Mouse (Mus musculus): ENCODE measurements around the gene Gm21818. TPM values are rescaled to one million over a fixed set of nuclear protein-coding genes. Genes with fewer than 3 reads are reported as not detected.
"Not testable (repeated sequence)": the region's sequence is repeated elsewhere in the genome, so short reads cannot be mapped to it uniquely, and the experiment has no call there.

Gene Gm21818
- polyA plus RNA-seq (2012; rRNA removed), result not detected in 2 replicates
- polyA plus RNA-seq (2014; fragmentation: Nextera tagmentation; extraction: Ambion mirVana), result not detected in 2 replicates

DNA sequence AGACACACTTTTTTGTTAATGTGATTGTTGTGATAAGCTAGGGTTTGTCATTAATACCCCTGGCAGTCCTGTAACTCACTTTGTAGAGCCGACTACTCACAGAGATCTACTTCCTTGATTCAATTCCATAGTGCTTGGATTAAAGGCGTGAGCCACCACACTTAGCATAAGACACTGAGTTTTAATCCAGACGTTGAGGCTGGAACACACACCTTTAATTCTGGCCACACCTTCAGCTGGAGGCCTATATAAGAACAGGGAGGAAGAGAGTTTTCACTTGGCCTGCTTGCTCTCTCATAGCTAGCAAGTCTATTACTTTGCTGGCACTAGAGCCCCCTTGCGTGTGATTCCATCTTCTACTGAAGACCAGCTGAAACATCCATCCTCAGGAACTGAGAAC is at the start of gene Gm21818:
Gene Gm21818 (plus strand): TSS at position 301 of the 400 bp plus-strand sequence.
- 75% methylated on average over 4 of the region's 4 CpGs for WGBS
- ATAC-seq (ENCODE audit: low FRiP score, low read depth), result not testable (repeated sequence)

DNA sequence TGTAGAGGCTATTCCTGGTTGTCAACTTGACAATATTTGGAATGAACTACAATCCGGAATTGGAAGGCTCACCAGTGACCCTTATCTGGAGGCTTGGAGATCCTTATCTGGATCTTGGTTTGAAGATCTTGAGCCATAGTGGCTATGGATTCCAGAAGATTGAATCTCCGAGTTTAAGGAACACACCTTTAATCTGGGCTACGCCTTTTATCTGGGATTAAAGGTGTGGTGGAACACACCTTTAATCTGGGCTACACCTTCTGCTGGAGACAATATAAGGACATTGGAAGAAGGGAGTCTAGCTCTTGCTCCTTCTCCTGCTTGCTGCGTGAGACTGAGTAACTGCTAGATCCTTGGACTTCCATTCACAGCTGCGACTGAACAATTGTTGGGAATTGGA is 32.3 kb upstream of the Gm21818 start, which contains the start of gene Gm20767:
Gene Gm20767 (plus strand): TSS at position 301 of the 400 bp plus-strand sequence.
- ATAC-seq (ENCODE audit: low FRiP score, low read depth); H3K9me3 ChIP-seq (ENCODE audit: control insufficient read depth, low read length); DNase-seq (ENCODE audit: low spot score); H3K4me1 ChIP-seq (ENCODE audit: control insufficient read depth, insufficient read depth, low read length); H3K36me3 ChIP-seq (ENCODE audit: control insufficient read depth, insufficient read depth, low read length); H3K27me3 ChIP-seq (ENCODE audit: control insufficient read depth, insufficient read depth, low read length); H3K4me3 ChIP-seq (replicated peaks; ENCODE audit: low read length); H3K4me2 ChIP-seq (replicated peaks; ENCODE audit: low read depth, low read length, severe bottlenecking); H3K27ac ChIP-seq (replicated peaks; ENCODE audit: low read depth, low read length); H3K9ac ChIP-seq (ENCODE audit: low read depth, low read length, severe bottlenecking): not testable (repeated sequence)
- WGBS, result 94% methylated on average over 1 of the region's 5 CpGs

More for the DNA sequence above, at the start of gene Gm21818:
- H3K4me3 ChIP-seq (replicated peaks; ENCODE audit: low read length); DNase-seq (ENCODE audit: low spot score); H3K9ac ChIP-seq (ENCODE audit: low read depth, low read length, severe bottlenecking); H3K27ac ChIP-seq (replicated peaks; ENCODE audit: low read depth, low read length); H3K27me3 ChIP-seq (ENCODE audit: control insufficient read depth, insufficient read depth, low read length); H3K4me1 ChIP-seq (ENCODE audit: control insufficient read depth, insufficient read depth, low read length); H3K36me3 ChIP-seq (ENCODE audit: control insufficient read depth, insufficient read depth, low read length); H3K9me3 ChIP-seq (ENCODE audit: control insufficient read depth, low read length); H3K4me2 ChIP-seq (replicated peaks; ENCODE audit: low read depth, low read length, severe bottlenecking): not testable (repeated sequence)

DNA sequence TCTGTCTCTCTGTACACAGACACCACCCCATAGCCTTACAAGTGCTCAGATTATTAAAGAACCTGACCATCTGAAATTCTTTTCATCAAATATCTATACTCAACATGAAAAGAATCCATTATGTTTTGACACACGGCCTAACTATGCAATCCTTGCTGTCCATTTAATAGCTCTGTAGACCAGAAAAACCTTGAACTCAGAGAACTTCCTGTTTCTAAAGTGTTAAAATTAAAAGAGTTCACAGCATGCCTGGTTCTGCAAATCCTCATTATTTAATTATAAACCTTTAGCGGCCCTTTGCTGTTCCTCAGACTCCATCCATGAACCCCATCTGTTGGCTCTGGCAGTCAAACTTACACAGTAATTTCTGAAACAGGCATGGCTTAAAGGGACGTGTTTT is 29.9 kb upstream of the Gm21818 start:
- not testable (repeated sequence) for DNase-seq (ENCODE audit: low spot score); H3K9ac ChIP-seq (ENCODE audit: low read depth, low read length, severe bottlenecking); H3K4me3 ChIP-seq (replicated peaks; ENCODE audit: low read length); ATAC-seq (ENCODE audit: low FRiP score, low read depth); H3K27me3 ChIP-seq (ENCODE audit: control insufficient read depth, insufficient read depth, low read length); H3K27ac ChIP-seq (replicated peaks; ENCODE audit: low read depth, low read length); H3K36me3 ChIP-seq (ENCODE audit: control insufficient read depth, insufficient read depth, low read length); H3K4me2 ChIP-seq (replicated peaks; ENCODE audit: low read depth, low read length, severe bottlenecking); H3K9me3 ChIP-seq (ENCODE audit: control insufficient read depth, low read length); H3K4me1 ChIP-seq (ENCODE audit: control insufficient read depth, insufficient read depth, low read length)
- WGBS, result 62% methylated on average over 2 of the region's 3 CpGs

DNA sequence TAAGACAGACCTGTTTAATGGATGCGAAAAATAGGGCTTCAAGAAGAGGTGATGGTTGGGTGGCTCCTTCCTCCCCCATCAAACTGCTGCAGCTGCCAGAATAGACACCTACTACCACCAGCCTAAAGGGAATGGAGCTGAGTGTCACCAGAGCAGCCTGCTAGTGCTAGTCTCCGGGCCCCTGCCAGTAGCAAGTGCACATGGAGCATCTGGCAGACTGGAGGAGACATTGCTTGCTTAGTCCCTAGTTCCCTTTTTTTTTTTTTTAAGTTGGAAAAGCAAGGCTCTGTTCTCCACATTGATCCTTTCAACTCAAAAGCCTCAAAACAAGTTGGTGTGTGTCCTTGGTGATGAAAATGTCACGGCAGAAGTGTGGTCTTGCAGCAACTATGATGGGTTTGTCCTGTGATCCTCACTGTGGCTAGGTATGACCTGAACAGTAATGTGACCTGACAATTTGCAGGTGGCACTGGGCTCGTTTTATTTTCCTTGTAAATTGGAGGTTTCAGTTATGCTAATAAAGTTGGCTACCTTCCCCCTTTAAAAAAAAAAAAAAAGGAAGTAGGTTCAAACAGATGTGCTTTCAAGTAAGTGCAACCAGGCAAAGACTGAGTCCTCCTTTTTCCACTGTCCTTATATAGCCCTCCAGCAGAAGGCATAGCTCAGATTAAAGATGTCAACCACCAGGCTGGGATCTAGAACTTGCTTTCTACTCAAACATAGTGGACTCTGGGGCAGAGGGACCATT is 22.4 kb upstream of the Gm21818 start:
- H3K9me3 ChIP-seq (ENCODE audit: control insufficient read depth, low read length); H3K9ac ChIP-seq (ENCODE audit: low read depth, low read length, severe bottlenecking); H3K4me1 ChIP-seq (ENCODE audit: control insufficient read depth, insufficient read depth, low read length); H3K4me3 ChIP-seq (replicated peaks; ENCODE audit: low read length); DNase-seq (ENCODE audit: low spot score); H3K27me3 ChIP-seq (ENCODE audit: control insufficient read depth, insufficient read depth, low read length); H3K4me2 ChIP-seq (replicated peaks; ENCODE audit: low read depth, low read length, severe bottlenecking); ATAC-seq (ENCODE audit: low FRiP score, low read depth); H3K36me3 ChIP-seq (ENCODE audit: control insufficient read depth, insufficient read depth, low read length); H3K27ac ChIP-seq (replicated peaks; ENCODE audit: low read depth, low read length): not testable (repeated sequence)
- WGBS, result 53% methylated on average over 3 of the region's 4 CpGs

DNA sequence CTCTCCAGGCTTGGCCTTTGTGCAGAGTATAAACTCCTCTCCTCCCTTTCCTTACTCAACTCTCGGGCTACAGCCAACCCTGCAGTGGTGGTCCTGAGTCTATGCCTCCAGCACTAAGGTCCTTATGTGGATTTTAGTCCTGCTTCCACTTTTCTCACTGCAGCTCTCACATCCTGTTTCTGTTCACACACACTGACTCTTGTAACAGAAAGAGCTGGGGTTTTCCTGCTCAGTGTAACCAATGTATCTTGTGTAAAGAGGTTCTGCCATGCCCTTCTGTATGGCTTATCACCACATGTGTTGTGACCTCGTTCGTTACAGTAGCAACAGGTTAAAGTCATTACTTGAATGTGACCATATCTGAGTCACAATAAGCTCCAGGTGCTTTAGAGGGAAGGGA is 21.6 kb upstream of the Gm21818 start:
- not testable (repeated sequence) for ATAC-seq (ENCODE audit: low FRiP score, low read depth)

DNA sequence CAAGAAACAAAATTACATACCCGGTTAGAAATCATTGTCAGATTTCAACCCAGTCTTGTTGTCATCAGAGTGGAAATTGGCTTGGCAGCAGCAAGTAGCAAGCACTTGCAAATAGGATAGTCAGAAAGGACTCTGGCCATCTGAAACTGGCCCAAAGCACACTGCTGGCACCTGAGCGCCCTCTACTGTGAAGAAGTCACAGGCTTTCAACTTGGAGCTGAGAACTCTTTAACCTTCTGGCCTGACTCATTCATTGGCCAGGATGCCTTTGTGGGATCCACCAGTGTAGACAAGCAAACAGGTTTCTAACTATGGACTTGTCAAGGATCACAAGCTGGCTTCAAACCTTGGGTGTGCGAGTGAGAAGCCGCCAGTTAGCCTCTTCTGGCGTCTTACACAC is 3.9 kb upstream of the Gm21818 start:
- H3K4me2 ChIP-seq (replicated peaks; ENCODE audit: low read depth, low read length, severe bottlenecking); H3K4me3 ChIP-seq (replicated peaks; ENCODE audit: low read length); H3K9ac ChIP-seq (ENCODE audit: low read depth, low read length, severe bottlenecking); ATAC-seq (ENCODE audit: low FRiP score, low read depth); H3K4me1 ChIP-seq (ENCODE audit: control insufficient read depth, insufficient read depth, low read length); H3K27ac ChIP-seq (replicated peaks; ENCODE audit: low read depth, low read length); DNase-seq (ENCODE audit: low spot score); H3K27me3 ChIP-seq (ENCODE audit: control insufficient read depth, insufficient read depth, low read length); H3K9me3 ChIP-seq (ENCODE audit: control insufficient read depth, low read length); H3K36me3 ChIP-seq (ENCODE audit: control insufficient read depth, insufficient read depth, low read length): not testable (repeated sequence)
- WGBS, result 54% methylated on average over 5 of the region's 5 CpGs

More for the DNA sequence above, 21.6 kb upstream of the Gm21818 start:
- H3K27ac ChIP-seq (replicated peaks; ENCODE audit: low read depth, low read length); DNase-seq (ENCODE audit: low spot score); H3K4me3 ChIP-seq (replicated peaks; ENCODE audit: low read length); H3K9me3 ChIP-seq (ENCODE audit: control insufficient read depth, low read length); H3K27me3 ChIP-seq (ENCODE audit: control insufficient read depth, insufficient read depth, low read length); H3K9ac ChIP-seq (ENCODE audit: low read depth, low read length, severe bottlenecking); H3K36me3 ChIP-seq (ENCODE audit: control insufficient read depth, insufficient read depth, low read length); H3K4me2 ChIP-seq (replicated peaks; ENCODE audit: low read depth, low read length, severe bottlenecking); H3K4me1 ChIP-seq (ENCODE audit: control insufficient read depth, insufficient read depth, low read length): not testable (repeated sequence)
- WGBS, result 57% methylated on average over 3 of the region's 3 CpGs

DNA sequence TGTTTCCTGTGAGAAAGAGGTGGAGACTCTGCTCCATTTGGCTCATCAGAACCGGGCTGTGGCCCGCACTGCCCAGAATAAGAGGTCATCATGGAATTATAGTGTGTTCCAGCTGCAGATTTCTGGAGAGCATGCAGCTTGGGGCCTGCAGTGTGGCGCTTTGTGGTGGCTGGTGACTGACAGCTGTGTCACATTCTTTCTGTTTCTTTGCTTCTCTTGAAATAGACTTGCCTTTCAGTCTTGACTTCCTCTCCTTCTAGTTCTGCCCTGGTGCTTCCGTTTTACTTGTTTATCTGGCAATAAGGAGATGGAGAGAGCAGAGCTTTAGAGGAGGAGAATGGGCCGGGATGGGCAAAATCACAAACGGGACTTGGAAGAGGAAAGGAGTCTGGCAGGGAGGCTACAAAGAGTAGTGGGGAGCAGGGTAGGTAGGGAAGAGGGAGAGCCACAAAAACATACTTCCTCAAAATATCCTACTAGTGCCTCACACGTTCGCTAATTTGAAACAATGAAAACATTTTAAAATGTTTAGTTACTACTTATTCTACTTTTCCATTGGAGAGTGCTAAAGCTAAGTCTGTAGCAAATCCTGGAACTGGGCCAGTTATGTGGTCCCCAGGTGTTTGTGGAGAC is 24.1 kb downstream of the Gm21818 start:
- WGBS, result 76% methylated on average over 6 of the region's 8 CpGs
- H3K9me3 ChIP-seq (ENCODE audit: control insufficient read depth, low read length); H3K27ac ChIP-seq (replicated peaks; ENCODE audit: low read depth, low read length); H3K36me3 ChIP-seq (ENCODE audit: control insufficient read depth, insufficient read depth, low read length); ATAC-seq (ENCODE audit: low FRiP score, low read depth); H3K4me2 ChIP-seq (replicated peaks; ENCODE audit: low read depth, low read length, severe bottlenecking); H3K27me3 ChIP-seq (ENCODE audit: control insufficient read depth, insufficient read depth, low read length); H3K4me1 ChIP-seq (ENCODE audit: control insufficient read depth, insufficient read depth, low read length); DNase-seq (ENCODE audit: low spot score); H3K4me3 ChIP-seq (replicated peaks; ENCODE audit: low read length); H3K9ac ChIP-seq (ENCODE audit: low read depth, low read length, severe bottlenecking): not testable (repeated sequence)

DNA sequence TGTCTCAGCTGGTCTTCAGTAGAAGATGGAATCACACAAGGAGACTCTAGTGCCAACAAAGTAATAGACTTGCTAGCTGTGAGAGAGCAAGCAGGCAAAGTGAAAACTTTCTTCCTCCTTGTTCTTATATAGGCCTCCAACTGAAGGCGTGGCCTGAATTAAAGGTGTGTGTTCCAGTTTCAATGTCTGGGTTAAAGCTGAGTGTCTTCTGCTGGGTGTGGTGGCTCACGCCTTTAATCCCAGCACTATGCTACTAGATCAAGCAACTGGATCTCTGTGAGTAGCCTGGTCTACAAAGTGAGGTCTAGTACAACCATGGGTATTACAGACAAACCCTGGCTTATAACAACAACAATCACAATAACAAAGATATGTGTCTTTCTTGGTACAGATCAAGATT is 43.6 kb downstream of the Gm21818 start, which contains the start of gene Gm21762:
Gene Gm21762 (minus strand): TSS at position 101 of the 400 bp plus-strand sequence.
- H3K4me1 ChIP-seq (ENCODE audit: control insufficient read depth, insufficient read depth, low read length); H3K27ac ChIP-seq (replicated peaks; ENCODE audit: low read depth, low read length); H3K4me3 ChIP-seq (replicated peaks; ENCODE audit: low read length); ATAC-seq (ENCODE audit: low FRiP score, low read depth); H3K9me3 ChIP-seq (ENCODE audit: control insufficient read depth, low read length); DNase-seq (ENCODE audit: low spot score); H3K36me3 ChIP-seq (ENCODE audit: control insufficient read depth, insufficient read depth, low read length); H3K4me2 ChIP-seq (replicated peaks; ENCODE audit: low read depth, low read length, severe bottlenecking); H3K9ac ChIP-seq (ENCODE audit: low read depth, low read length, severe bottlenecking); H3K27me3 ChIP-seq (ENCODE audit: control insufficient read depth, insufficient read depth, low read length): not testable (repeated sequence)
- WGBS, result no CpG with 5 or more reads among the region's 2 CpGs

All from limb, embryonic 14.5 days (tissue).